Comparison of ENCODE assay signal across 10 mouse cellular contexts in genomic region chr11:94832246-94832985, GRCm38 (mm10). TPM values are rescaled to one million over a fixed set of nuclear protein-coding genes. Genes with fewer than 3 reads are reported as not detected.
A peak's percentile ranks its signal among the peaks of the same experiment; 100 is the strongest.
DNase-seq lines count a peak whose midpoint lies in the region; ATAC-seq and TF ChIP-seq lines count a peak whose summit lies in the region.
"Had no signal": no experiment of that assay in that cellular context is flagged by ENCODE, and none has a peak within 500 bp of the region (broad histone marks: within the 10 kb centered on the region; RNA-seq: fewer than 3 reads in every experiment).

No protein-coding gene starts in this region.

- H3K9ac ChIP-seq in midbrain, embryonic 13.5 days (replicated peaks): no peak overlapping the region
- H3K9ac ChIP-seq in liver, postnatal 0 days (replicated peaks): no peak overlapping the region

- peak; percentile 67 for DNase-seq in midbrain, embryonic 10.5 days (ENCODE audit: low spot score)
- DNase-seq in kidney, postnatal 10 days: peak; percentile 84
- DNase-seq in liver, postnatal 0 days: peak; percentile 76
- DNase-seq in right cerebral cortex, adult 2 months (ENCODE audit: low spot score in 2 of 2): peak; percentile 49 to 61
- peak; percentile 16 for DNase-seq in urinary bladder, postnatal 10 days (ENCODE audit: low spot score)

- no peak overlapping the region for H3K4me3 ChIP-seq in midbrain, embryonic 10.5 days
- no peak overlapping the region for H3K4me3 ChIP-seq in midbrain, embryonic 13.5 days (replicated peaks)
- no peak overlapping the region for H3K4me3 ChIP-seq in bone marrow, adult 2 months (replicated peaks; ENCODE audit: control insufficient read depth, low read depth, low read length)
- no peak overlapping the region for H3K4me3 ChIP-seq in liver, postnatal 0 days (ENCODE audit: low read depth, low read length)

- ATAC-seq in midbrain, embryonic 13.5 days: no peak
- peak; percentile 77 for ATAC-seq in erythroblast, adult 5-6 weeks (replicated peaks; ENCODE audit: low FRiP score, poor library complexity, severe bottlenecking)
- no peak for ATAC-seq in liver, postnatal 0 days

- H3K27ac ChIP-seq in midbrain, embryonic 10.5 days (replicated peaks): no peak overlapping the region
- no peak overlapping the region for H3K27ac ChIP-seq in midbrain, embryonic 13.5 days
- no peak overlapping the region for H3K27ac ChIP-seq in bone marrow, adult 2 months (ENCODE audit: control insufficient read depth, insufficient read depth, low read depth, low read length, poor library complexity)
- H3K27ac ChIP-seq in liver, postnatal 0 days (ENCODE audit: low read depth): no peak overlapping the region

- TF ChIP-seq CTCF in bone marrow, adult 2 months (IDR thresholded peaks at IDR 0.05; ENCODE audit: control insufficient read depth, insufficient read depth, low read length): peak; percentile 78
- TF ChIP-seq CTCF in liver, postnatal 0 days (IDR thresholded peaks at IDR 0.05; ENCODE audit: low read depth): peak; percentile 81

- no peaks in the 10 kb centered on the region for H3K36me3 ChIP-seq in midbrain, embryonic 10.5 days
- no peaks in the 10 kb centered on the region for H3K36me3 ChIP-seq in midbrain, embryonic 13.5 days
- H3K36me3 ChIP-seq in liver, postnatal 0 days (replicated peaks; ENCODE audit: insufficient read depth, low read length): no peaks in the 10 kb centered on the region

- TF ChIP-seq POLR2A in bone marrow, adult 2 months (IDR thresholded peaks at IDR 0.05; ENCODE audit: borderline replicate concordance, control insufficient read depth, low read depth, low read length): no peak

- 33% methylated on average over 13 of the region's 13 CpGs for WGBS in midbrain, embryonic 10.5 days
- WGBS in midbrain, embryonic 13.5 days: 31% methylated on average over 13 of the region's 13 CpGs
- WGBS in bone marrow, adult 2 months: 33% methylated on average over 13 of the region's 13 CpGs
- 25% methylated on average over 13 of the region's 13 CpGs for WGBS in liver, postnatal 0 days (ENCODE audit: insufficient replicate concordance)

- H3K27me3 ChIP-seq in midbrain, embryonic 10.5 days (ENCODE audit: low read depth, poor library complexity, severe bottlenecking): no peaks in the 10 kb centered on the region
- H3K27me3 ChIP-seq in midbrain, embryonic 13.5 days: no peaks in the 10 kb centered on the region
- H3K27me3 ChIP-seq in liver, postnatal 0 days (ENCODE audit: insufficient read depth, low read length): no peaks in the 10 kb centered on the region

- no peaks in the 10 kb centered on the region for H3K9me3 ChIP-seq in midbrain, embryonic 10.5 days (replicated peaks)
- no peaks in the 10 kb centered on the region for H3K9me3 ChIP-seq in midbrain, embryonic 13.5 days
- H3K9me3 ChIP-seq in liver, postnatal 0 days (ENCODE audit: low read length): no peaks in the 10 kb centered on the region

- H3K4me1 ChIP-seq in midbrain, embryonic 10.5 days: no peaks in the 10 kb centered on the region
- no peaks in the 10 kb centered on the region for H3K4me1 ChIP-seq in midbrain, embryonic 13.5 days (replicated peaks)
- H3K4me1 ChIP-seq in bone marrow, adult 2 months (ENCODE audit: control insufficient read depth, insufficient read depth, low read length): no peaks in the 10 kb centered on the region
- H3K4me1 ChIP-seq in liver, postnatal 0 days (ENCODE audit: insufficient read depth): 0 out of 2 replicates have a peak, but pooled peaks cover 3% of the 10 kb centered on the region

- no peak for TF ChIP-seq EP300 in liver, postnatal 0 days (IDR thresholded peaks at IDR 0.05; ENCODE audit: low read depth)

- H3K4me2 ChIP-seq in midbrain, embryonic 13.5 days (replicated peaks): no peak overlapping the region
- no peak overlapping the region for H3K4me2 ChIP-seq in liver, postnatal 0 days (ENCODE audit: low read depth, low read length)

RNA-seq across cellular contexts. Expression of gene Tmem92, which starts 49.9 kb away (rescaled TPM):
- polyA plus RNA-seq in midbrain, embryonic 10.5 days (2016; fragmentation: Nextera tagmentation; extraction: Ambion mirVana): not detected in 2 replicates
- polyA plus RNA-seq in midbrain, embryonic 13.5 days (2015; fragmentation: Nextera tagmentation; extraction: Ambion mirVana): not detected in 2 replicates
- not detected in 2 replicates for polyA plus RNA-seq in bone marrow, adult 2 months (2011; ENCODE audit: insufficient read depth, insufficient read length, low replicate concordance, missing spikeins)
- not detected in 2 replicates for total RNA-seq in erythroblast, adult 5-6 weeks (2015; ENCODE audit: low replicate concordance)
- total RNA-seq in erythroblast, adult 5-6 weeks (2017; ENCODE audit: low replicate concordance): not detected in 2 replicates
- polyA plus RNA-seq in liver, postnatal 0 days (2015; fragmentation: Nextera tagmentation; extraction: Ambion mirVana): not detected in 2 replicates
- polyA plus RNA-seq: heart, embryonic 14.5 days; stomach, embryonic 16.5 days had no signal

Comparison
In these comparisons a context has a peak if more than half of its experiments do, and no peak if none do; other contexts are left out.
1. DNase-seq: peak in every context shown above with its lines; median percentile 84 in kidney, postnatal 10 days; 76 in liver, postnatal 0 days; 67 in midbrain, embryonic 10.5 days; 55 in right cerebral cortex, adult 2 months; 16 in urinary bladder, postnatal 10 days.